Mouse (Mus musculus): ENCODE measurements at regions not wholly inside any gene's neighbourhood (a gene's known extent, or its start where the extent isn't known, plus 50 kb on each side); places are given as distances from the start of the nearest gene placed in this dataset.
A peak's percentile ranks its signal among the peaks of the same experiment; 100 is the strongest.

DNA sequence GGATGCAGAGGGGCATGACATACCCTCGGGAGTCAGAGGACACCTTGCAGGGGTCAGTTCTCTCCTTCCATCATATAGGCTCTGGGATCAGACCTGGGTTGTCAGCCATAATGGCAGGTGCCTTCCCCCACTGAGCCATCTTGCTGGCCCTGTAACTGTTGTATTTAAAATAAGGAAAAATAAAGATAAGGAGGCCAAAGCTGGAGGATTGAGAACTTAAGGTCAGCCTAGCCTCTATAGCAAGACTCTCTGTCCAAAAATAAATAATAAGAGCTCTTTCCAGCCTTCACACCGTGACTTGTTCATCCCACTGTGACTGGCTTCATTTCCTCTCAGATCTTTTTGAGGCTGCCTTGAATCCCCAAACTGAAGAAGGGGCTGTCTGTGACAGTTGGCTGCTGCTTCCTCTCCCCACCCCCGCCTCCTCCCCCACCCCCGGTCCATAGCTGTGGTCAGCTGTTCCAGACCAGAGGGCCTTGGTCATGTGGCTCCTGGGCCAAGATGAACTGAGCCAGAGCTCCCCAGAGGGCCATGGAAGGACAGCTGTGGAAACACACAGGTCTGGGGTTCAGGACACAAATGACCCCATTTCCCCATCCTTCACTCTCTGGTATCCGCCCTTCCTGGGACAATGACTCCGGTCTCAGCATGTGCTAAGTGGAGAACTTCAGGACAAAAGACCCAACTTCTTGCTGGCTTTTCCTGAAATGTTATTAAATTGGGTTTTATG lies 81.6 kb upstream of the Errfi1 start:
- peak; percentile 44 to 58 for DNase-seq
- intact Hi-C loops (cut with DNase I), result no loop called here

DNA sequence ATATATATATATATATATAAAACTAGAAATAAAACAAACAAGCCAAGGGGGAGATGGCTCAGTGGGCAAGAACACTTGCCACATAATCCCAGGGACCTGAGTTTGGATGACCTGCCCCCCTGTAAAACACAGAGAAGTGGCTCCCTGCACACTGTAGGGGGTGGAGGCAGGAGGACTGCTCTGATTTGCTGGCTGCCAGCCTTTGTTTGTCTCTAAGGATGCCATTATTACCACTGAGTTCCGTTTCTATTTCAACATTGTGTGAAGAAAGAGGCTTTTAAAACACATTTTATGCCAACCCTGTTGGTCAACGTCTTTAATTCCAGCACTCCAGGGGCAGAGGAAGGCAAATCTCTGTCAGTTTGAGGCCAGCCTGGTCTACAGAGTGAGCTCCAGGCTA lies 82.2 kb upstream of the Errfi1 start:
- no peak for DNase-seq
- intact Hi-C loops (cut with DNase I), result no loop called here

DNA sequence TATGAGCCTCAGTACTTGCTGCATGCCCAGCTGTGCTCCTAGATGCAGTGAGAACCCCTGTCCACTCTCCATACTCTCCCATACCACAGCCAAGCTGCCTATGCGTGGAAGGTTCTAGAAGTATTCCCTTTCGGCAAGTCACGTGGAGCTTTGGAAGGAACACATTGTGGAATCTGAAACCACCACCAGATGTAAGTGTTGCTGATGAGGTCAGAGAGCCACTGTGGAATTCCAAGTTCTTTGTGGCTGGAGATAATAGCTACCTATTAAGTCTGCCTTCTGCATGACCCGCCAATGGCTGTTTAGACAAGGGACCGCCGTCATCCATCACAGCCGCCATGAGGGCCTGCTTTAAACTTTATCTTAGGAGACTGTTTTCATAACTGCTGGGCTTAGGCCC lies 84.7 kb upstream of the Errfi1 start:
- intact Hi-C loops (cut with DNase I), result no loop called here
- no peak for DNase-seq

DNA sequence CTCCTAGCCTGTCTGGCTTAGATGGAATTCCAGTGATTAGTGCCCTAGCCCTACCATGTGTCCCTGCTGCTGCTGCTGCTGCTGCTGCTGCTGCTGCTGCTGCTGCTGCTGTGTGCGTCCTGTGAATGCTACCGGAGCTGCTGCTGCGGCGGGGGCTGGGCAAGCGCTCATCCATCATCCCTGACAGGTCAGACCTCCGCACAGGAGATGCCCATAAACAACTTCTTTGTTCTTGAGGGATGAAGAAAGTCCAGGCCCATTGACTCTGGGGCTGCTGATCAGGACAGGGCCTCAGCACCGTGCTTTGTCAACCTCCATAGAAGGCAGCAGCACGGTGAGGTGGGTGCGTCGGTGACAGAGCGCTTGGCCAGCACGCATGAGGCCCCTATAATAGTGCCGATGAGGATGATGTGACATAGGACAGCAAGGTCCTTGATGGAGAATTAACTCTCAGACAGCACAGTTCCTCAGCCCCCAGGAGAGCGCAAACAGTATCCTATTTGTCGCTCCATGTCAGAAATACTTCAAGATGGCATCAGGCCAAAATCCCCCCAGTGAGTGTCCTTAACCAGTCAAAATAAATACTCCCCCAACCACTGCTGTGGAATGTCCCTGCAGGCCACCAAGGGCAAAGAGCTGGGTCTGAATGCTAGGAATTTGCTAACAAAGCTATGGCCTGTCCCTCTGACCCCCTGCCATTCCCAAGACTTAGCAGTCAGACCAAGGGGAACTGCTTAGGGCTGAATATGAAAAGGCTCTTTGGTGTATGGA lies 95.1 kb upstream of the Errfi1 start:
- DNase-seq, result no peak
- intact Hi-C loops (cut with DNase I), result no loop called here

DNA sequence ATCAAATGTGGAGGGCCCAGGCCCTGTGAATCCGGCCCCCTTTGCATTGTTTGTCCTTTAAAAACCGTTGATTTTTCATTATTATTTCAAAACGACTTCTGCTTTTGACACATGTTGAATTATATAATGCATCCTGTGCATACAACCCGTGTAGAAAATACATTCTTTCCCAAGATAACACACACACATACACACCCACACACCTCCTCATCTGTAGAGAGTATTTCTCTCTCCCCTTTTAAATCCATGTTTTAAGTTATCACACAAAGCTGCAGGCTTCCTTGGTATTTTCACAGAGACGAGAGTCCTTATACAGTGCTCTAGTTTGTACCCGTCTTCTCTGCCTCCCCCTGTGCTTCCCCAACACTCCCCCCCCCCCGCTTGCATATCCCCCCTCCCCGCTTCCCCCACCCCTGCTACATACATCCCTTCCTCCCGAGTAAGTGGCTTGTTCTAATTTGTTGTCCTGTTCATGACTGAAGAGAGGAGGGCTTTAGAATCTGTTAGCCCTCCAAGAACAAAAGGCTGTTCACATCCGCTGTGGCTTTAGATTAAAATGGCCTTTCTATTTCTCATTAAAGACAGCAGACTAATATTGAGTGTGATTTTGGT lies 95.8 kb upstream of the Errfi1 start:
- intact Hi-C loops (cut with DNase I), result no loop called here
- DNase-seq, result no peak

DNA sequence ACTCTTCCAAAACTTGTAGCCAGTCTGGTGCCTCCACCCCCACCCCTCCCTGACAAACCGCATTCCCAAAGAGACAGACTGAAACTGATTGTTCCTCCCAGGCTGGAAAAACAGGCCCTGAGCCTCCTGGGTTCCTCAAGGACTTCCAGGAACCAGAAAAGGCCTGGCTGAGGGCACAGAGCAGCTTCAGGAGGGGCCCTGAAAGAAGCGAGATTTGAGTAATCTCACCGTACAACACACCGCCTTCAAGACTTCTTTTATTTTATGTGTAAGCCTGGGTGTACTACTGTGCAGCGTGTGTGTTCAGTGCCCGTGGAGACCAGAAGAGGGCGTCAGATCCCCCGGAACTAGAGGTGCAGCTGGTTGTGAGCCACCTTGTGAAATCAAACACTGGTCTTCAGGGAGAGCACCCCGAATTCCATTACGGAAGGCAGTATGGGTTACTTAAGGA lies 96.4 kb upstream of the Errfi1 start:
- intact Hi-C loops (cut with DNase I), result no loop called here

DNA sequence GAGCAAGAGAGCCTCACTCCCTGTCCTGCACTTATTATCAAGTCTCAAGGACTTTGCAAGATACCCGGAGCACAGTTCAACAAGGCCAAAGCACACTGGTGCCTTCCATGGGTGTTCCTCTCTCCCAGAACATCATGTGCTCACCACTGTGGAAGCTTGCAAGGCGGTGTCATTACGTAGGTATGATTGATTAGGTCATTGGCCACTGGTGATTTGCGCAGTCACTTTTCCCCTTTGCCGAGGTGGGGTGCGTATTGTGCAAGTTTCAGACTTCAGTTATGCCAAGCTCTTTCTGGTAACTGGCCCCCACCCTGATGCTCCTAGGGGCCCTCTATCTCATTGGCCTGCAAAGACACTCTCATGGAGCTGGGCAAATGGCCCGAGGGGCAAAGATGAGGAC lies 98.3 kb upstream of the Errfi1 start:
- intact Hi-C loops (cut with DNase I), result no loop called here
- DNase-seq, result no peak

More for the DNA sequence above, 96.4 kb upstream of the Errfi1 start:
- DNase-seq, result no peak

DNA sequence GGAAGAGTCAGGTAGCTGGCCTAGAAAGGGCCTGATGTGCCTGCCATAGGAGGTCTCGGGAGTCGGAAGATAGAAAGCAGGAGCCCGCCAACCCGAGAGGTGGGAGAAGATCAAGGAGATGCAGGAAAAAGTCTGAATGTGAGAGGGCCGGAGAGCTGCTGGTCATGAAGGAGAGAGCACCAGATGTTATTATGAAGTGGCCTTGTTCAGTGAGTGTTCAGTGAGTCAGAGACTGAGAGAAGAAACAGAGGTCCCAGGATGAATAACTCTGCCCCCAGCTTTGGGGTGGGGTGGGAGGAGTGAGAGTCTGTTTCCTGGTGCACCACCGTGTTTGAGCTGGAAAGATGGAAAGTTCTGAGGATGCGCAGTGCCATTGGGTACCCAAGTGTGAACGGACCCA lies 100.2 kb upstream of the Slc45a1 start:
- intact Hi-C loops (cut with DNase I), result no loop called here
- no peak for DNase-seq

DNA sequence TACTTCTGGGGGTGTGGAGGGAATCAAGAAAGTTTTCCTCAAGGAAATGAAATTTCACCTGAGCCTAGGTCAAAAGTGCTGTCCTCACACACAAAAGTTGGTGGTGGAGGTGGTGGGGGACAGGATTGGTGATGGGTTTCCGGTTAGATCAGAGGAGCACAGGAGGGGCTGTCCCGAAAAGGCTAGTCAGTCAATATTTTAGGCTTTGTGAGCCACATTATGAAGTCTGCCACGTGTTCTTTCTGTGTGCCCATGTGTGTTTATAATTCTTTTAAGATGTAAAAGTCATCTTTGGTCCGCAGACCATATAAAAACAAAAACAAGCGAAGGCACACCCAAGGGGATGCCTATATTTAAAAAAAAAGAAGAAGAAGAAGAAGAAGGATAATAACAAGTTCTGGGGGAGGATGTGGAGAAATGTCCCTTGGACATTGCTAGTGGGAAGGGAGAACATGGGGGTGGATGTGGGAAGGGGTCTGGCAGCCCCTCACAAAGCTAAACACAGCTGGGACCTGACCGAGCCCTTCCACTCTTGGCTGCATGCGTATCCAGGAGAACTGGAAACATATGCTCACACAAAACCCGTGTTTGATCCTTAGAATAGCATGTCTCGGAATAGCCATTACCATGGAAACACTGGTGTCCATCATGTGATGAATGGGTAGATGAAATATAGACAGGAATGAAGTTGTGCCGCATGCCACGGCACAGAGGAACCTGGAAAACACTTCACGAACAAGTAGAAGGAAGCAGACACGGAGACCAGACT lies 98.7 kb upstream of the Slc45a1 start:
- intact Hi-C loops (cut with DNase I), result no loop called here
- no peak for DNase-seq

DNA sequence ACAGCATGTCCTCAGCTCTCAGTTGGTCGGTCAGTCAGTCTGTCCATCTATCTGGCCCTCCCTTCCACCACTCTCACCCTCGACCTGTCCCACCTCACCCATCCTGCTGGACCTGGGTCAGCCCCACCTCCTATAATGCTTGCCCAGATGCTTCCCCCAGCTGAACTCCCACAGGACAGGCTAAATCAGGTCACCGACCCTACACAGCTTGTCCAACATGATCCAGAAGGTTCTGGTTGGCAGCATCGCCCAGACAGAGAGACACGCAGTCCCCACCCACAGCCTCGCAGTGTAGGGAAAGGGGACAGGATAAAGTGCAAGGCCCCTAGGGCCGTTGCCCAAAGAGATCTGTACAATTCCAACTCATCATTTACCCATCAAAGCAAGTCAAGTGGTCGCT lies 97.1 kb upstream of the Slc45a1 start:
- intact Hi-C loops (cut with DNase I), result loop anchor here (2.0 kb wide), 1 partner anchor 40 kb away; no protein-coding TSS in a partner anchor
- no peak for DNase-seq

DNA sequence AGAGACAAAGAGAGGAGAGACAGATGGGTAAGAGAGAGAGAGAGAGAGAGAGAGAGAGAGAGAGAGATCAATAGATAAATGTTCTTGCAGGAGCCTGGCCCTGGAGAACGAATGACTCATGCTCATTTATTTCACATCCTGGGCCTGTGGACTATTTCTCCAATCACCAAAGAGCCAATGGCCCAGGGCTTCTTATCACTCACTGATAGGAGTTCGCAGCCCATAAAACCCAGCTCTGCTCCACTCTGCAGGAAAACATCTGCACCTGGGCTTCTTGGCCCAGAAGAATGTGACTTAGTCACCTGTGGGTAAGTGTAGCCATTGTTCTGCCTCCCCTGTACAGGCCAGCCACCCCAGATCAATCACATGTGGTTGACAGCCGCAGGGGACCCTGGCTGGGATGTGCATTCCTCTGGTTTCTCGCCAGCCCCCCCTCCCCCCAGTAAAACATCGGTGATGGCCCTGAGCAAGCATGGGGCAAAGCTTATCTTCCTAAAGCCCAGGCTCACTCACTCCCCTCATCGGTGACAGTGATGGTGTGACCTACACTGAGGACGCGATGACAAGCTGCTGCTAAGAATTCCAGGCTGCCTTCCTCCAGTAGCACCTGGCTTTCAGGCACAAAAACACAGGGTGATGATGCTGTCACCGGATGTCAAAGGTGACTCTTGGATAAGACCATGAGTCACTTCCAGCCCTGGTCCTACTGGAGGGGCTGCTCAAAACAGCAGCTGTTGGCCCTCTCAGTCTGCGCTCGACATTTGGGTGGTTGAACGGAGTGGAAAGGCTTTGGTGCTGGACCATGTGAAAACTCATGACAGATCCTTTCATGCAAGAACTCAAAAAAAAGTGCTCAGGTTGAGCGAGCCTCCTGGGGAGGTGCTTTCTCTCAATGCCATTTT lies 96.4 kb upstream of the Slc45a1 start:
- DNase-seq, result no peak

DNA sequence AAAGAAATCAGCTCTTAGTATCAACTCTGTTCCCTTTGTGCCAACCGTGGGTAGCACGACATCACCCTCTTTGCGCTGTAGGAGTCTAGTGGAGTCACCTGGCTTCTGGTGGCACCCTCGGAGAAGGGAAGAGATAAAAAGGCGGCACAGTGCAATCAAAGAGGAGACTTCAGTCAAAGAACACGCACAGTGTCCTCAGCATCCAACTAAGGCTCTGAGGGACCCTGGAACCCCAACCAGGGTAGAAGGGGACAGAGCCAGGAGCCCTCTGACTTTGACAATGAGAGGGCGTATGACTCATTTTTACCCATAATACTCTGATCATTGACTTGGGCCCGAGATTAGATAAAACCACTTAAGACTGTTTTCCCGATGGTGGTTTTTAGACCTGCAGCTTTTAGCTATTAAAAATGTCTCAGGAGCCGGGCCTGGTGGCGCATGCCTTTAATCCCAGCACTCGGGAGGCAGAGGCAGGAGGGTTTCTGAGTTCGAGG lies 94.5 kb upstream of the Slc45a1 start:
- DNase-seq, result no peak
- intact Hi-C loops (cut with DNase I), result no loop called here

More for the DNA sequence above, 96.4 kb upstream of the Slc45a1 start:
- intact Hi-C loops (cut with DNase I), result loop anchor here (2.0 kb wide), 1 partner anchor 40 kb away; no protein-coding TSS in a partner anchor

DNA sequence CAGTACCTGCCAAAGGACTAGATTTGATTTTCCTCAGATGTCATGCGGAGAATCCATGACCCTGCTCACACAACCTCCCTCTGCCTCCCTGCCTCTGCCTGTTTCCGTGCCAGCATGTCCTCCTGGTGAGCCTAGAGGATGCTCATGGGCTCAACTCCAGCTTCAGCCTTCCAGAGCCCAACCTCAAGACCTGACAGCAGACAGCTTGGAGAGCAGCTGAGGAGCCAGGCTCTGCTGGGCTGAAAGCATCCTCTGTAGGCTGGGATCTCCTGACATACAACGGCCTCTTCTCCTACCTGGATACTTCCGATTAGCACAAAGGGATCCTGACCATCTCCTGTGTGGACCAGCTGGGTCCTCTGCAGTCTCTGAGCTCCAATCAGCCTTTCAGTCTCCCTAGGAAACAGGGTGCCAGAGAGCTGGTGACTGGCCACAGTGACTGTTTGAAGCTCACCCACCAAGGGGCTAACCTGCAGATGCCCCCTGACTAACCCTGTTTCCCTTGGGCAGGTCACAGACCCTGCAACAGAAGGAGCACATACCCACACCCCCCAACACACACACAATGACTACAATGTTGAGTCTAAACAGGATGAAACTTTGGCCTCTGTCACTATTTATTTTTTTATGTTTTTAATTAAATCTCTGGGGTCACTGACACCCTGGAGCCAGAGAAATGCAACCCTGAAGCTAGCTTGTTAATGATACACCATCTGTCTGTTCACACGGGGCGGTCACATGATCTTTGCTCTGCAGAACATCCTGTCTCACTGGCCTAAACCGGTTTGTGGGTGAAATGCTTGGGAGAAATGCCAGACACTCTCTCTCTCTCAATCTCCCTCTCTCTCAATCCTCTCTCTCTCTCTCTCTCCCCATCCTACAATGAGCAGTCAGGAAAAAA lies 93.8 kb upstream of the Slc45a1 start:
- DNase-seq, result no peak
- intact Hi-C loops (cut with DNase I), result no loop called here

DNA sequence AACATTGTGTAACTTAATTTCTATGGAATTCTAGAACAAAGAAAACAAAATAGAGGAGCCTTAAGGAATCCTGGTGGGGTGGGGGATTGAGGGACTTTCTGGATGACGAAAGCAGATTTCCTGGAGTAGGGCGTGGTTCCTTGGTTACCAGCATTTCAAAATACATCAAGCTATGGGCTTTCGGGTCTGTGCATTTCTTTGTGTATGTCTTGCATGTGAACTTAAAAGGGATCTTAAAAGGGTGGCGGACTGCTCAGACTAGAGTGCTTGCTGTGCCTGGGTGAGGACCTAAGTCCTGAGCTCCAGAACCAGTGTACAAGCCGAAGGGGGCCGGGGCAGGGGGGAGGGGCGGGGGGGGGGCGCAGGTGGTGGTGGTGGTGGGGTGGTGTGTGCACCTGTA lies 91.5 kb upstream of the Slc45a1 start:
- intact Hi-C loops (cut with DNase I), result no loop called here
- no peak for DNase-seq

DNA sequence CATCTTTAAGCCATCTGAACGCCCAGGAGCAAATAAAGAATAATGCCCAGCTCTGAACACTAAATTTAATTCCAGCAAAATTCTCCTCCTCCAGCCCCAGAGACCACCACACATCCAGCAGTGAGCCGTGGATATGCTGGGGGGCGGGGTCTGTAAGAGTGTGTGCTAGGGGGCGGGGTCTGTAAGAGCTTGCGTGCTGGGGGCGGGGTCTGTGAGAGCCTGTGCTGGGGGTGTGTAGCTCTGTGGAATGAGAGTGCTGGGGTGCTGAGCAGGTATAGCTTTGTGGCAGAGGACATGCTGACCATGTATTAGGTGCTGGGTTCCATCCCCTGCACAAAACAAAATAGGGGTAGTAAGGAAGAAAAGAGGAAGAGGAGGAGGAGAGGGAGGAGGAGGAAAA lies 91.1 kb upstream of the Slc45a1 start:
- intact Hi-C loops (cut with DNase I), result no loop called here
- DNase-seq, result no peak

DNA sequence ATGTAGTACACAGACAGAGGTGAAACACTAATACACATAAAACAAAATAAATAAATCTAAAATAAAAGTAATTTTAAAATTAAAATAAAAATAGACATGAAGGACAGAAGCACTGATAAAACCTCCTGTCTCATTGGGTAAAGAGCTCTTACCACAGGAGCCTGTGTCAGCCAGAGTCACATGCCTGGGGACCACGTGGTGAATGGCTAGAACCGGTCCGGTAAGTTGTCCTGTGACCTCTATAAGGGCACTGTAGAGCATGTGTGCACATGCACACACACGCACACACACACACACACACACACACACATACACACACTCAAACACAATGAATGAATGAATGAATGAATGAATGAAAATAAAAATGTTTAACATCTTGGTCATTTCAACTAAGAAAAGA lies 89.8 kb upstream of the Slc45a1 start:
- no peak for DNase-seq
- intact Hi-C loops (cut with DNase I), result no loop called here

DNA sequence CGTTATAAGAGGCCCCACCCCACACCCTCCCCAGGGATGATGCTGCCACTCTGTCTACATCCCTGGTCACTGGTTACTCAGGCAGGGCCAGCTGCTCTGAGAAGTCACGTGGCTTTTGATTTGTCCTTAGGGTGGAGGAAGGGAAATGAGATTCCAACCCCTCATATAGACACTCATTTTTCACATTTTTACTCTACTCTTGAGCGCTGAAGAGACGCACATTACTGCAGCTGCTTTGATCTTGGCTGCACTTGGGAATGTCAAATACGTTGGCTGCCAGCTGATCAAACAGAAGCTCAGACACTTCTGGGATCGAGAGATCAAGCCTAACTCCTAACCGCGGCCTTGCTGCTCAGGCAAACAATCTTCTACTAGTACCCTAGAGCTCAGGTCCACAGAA lies 88.2 kb upstream of the Slc45a1 start:
- no peak for DNase-seq
- intact Hi-C loops (cut with DNase I), result no loop called here

DNA sequence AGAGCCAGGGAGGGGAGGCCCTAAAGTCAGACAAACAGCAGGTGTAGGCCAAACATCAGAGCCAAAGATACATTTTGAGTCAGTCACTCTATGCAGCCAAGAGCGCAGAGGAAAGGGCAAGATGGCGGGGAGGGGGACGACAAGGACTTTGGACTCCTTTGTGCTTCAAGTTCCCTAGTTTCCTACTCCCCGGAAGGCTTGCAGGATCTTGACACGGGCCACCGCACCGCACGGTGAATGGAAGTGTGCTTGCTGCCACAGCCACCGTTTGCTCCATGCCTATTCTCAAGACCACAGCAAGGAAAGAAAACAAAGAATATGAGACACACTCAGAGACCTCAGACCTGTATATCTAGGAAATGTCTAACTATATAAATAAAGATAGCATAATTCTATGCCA lies 86.8 kb upstream of the Slc45a1 start:
- no peak for DNase-seq
- intact Hi-C loops (cut with DNase I), result no loop called here

Measured in heart, postnatal 36 days (tissue).